ENCODE assay signal across 21 mouse cellular contexts in genomic region chrX:12057210-12057609, GRCm38 (mm10).
DNase-seq lines count a peak whose midpoint lies in the region; ATAC-seq and TF ChIP-seq lines count a peak whose summit lies in the region.
"Had no signal": no experiment of that assay in that cellular context is flagged by ENCODE, and none has a peak within 500 bp of the region (broad histone marks: within the 10 kb centered on the region; RNA-seq: fewer than 3 reads in every experiment).

No protein-coding gene starts in this region.

- TF ChIP-seq CTCF in CH12.LX (conservative IDR thresholded peaks at IDR 0.05 in 1 of 2, IDR thresholded peaks at IDR 0.05 in 1 of 2; ENCODE audit: low read depth in 2 of 2, low read length in 2 of 2), result no peak

- WGBS in hindbrain, embryonic 14.5 days, result 85% methylated on average over 11 of the region's 11 CpGs

- H3K4me3 ChIP-seq in CH12.LX (replicated peaks in 1 of 3; ENCODE audit: low read depth in 2 of 3, low read length in 2 of 3, poor library complexity in 1 of 3), result no peak overlapping the region
- H3K4me3 ChIP-seq in hindbrain, embryonic 14.5 days (replicated peaks; ENCODE audit: low read length), result no peak overlapping the region
- H3K4me3 ChIP-seq: embryonic facial prominence, embryonic 15.5 days; midbrain, embryonic 12.5 days; myocyte; neural tube, embryonic 15.5 days had no signal

- TF ChIP-seq POLR2A in CH12.LX (IDR thresholded peaks at IDR 0.05; ENCODE audit: low read depth, low read length), result no peak

- no peak overlapping the region for H3K4me2 ChIP-seq in CH12.LX (ENCODE audit: insufficient read depth, low read depth, poor library complexity, severe bottlenecking)
- no peak overlapping the region for H3K4me2 ChIP-seq in hindbrain, embryonic 14.5 days (replicated peaks)
- H3K4me2 ChIP-seq: embryonic facial prominence, embryonic 15.5 days; heart, embryonic 11.5 days; liver, embryonic 11.5 days; midbrain, embryonic 12.5 days; neural tube, embryonic 15.5 days had no signal

- H3K9me3 ChIP-seq in CH12.LX (replicated peaks; ENCODE audit: low read length), result no peaks in the 10 kb centered on the region
- no peaks in the 10 kb centered on the region for H3K9me3 ChIP-seq in hindbrain, embryonic 14.5 days (ENCODE audit: control insufficient read depth, low read length)
- H3K9me3 ChIP-seq: embryonic facial prominence, embryonic 15.5 days; midbrain, embryonic 12.5 days; neural tube, embryonic 15.5 days had no signal

- peak; percentile 14 for DNase-seq in layer of hippocampus, adult 9-11 months
- no peak for DNase-seq in layer of hippocampus, adult 9-10 months (ENCODE audit: low spot score)
- no peak for DNase-seq in CH12.LX (ENCODE audit: extremely low read depth)
- peak; percentile 75 for DNase-seq in brain, adult 2 months (ENCODE audit: low read depth, low spot score)
- peak; percentile 74 for DNase-seq in cerebellum, adult 9-11 months
- no peak for DNase-seq in hindbrain, embryonic 14.5 days (ENCODE audit: low spot score)
- DNase-seq in Muller cell, postnatal 12 days (ENCODE audit: inconsistent ontology term), result no peak
- DNase-seq: adrenal gland, adult 2 months; embryo, embryonic 11 days; heart, postnatal 14 days; kidney, adult 11 months; kidney, postnatal 10 days; lung, adult 2 months; lung, postnatal 4 days had no signal

- H3K36me3 ChIP-seq in CH12.LX (replicated peaks in 1 of 2; ENCODE audit: control insufficient read depth in 1 of 2, insufficient read depth in 1 of 2, low read length in 1 of 2), result peaks cover 62 to 85% of the 10 kb centered on the region in 2 experiments
- H3K36me3 ChIP-seq in hindbrain, embryonic 14.5 days (replicated peaks; ENCODE audit: control insufficient read depth, insufficient read depth), result peaks cover 41% of the 10 kb centered on the region

- TF ChIP-seq RAD21 in CH12.LX (IDR thresholded peaks at IDR 0.05; ENCODE audit: low read depth, low read length), result no peak

- no peak for ATAC-seq in hindbrain, embryonic 14.5 days (ENCODE audit: low FRiP score)
- ATAC-seq: hindbrain, embryonic 16.5 days had no signal

- peaks cover 63% of the 10 kb centered on the region for H3K79me2 ChIP-seq in CH12.LX (replicated peaks; ENCODE audit: control insufficient read depth, extremely low read depth, insufficient read depth, poor library complexity, severe bottlenecking)

- dilution Hi-C loops in CH12.LX (cut with MboI; ENCODE audit: extremely low pct_ligation_motif_present, extremely low pct_unique_long_range_greater_than_20kb, low sequenced_read_pairs), result no loop called here

- no peak overlapping the region for H3K27ac ChIP-seq in CH12.LX (ENCODE audit: insufficient read depth, low read depth)
- H3K27ac ChIP-seq in hindbrain, embryonic 14.5 days, result no peak overlapping the region
- H3K27ac ChIP-seq: embryonic facial prominence, embryonic 15.5 days; midbrain, embryonic 12.5 days; neural tube, embryonic 15.5 days had no signal

- no peak overlapping the region for H3K9ac ChIP-seq in CH12.LX (ENCODE audit: insufficient read depth, low read depth)
- no peak overlapping the region for H3K9ac ChIP-seq in hindbrain, embryonic 14.5 days
- H3K9ac ChIP-seq: embryonic facial prominence, embryonic 15.5 days; midbrain, embryonic 12.5 days; neural tube, embryonic 15.5 days had no signal

- no peaks in the 10 kb centered on the region for H3K27me3 ChIP-seq in CH12.LX (replicated peaks)
- H3K27me3 ChIP-seq in hindbrain, embryonic 14.5 days (ENCODE audit: control insufficient read depth, insufficient read depth, low read length), result no peaks in the 10 kb centered on the region
- H3K27me3 ChIP-seq: neural tube, embryonic 15.5 days had no signal

- in situ Hi-C loops in CH12.LX (cut with MboI; ENCODE audit: low pct_ligation_motif_present, low pct_unique_long_range_greater_than_20kb, low sequenced_read_pairs), result no loop called here

- no peak for TF ChIP-seq EP300 in CH12.LX (IDR thresholded peaks at IDR 0.05; ENCODE audit: low read length)

- H3K4me1 ChIP-seq in CH12.LX (ENCODE audit: control insufficient read depth in 1 of 2, insufficient read depth in 2 of 2), result peaks cover 15 to 25% of the 10 kb centered on the region in 2 experiments
- H3K4me1 ChIP-seq in hindbrain, embryonic 14.5 days (replicated peaks; ENCODE audit: control insufficient read depth, insufficient read depth, low read length), result peaks cover 16% of the 10 kb centered on the region

TF ChIP-seq in CH12.LX, 34 proteins besides CTCF, POLR2A, EP300 and RAD21:
- TF ChIP-seq POLR2AphosphoS2 (IDR thresholded peaks at IDR 0.05; ENCODE audit: low read depth, low read length) (0 out of 2 replicates have a peak, but pooled peaks have one; percentile 25), TBP (conservative IDR thresholded peaks at IDR 0.05; ENCODE audit: low read depth, low read length) (no peak)

Comparison
In these comparisons a context has a peak if more than half of its experiments do, and no peak if none do; other contexts are left out.
1. DNase-seq: peak in layer of hippocampus, adult 9-11 months (single experiment), brain, adult 2 months (single experiment) and cerebellum, adult 9-11 months (single experiment); none in layer of hippocampus, adult 9-10 months (single experiment), CH12.LX (single experiment), hindbrain, embryonic 14.5 days (single experiment) and Muller cell, postnatal 12 days (single experiment).